Mouse (Mus musculus): Measurements from ENCODE around the gene Slc4a11.
"Not testable (repeated sequence)": the region's sequence is repeated elsewhere in the genome, so short reads cannot be mapped to it uniquely, and the experiment has no call there.

GRCm38 (mm10) chr2:130649028-130649427 is 48.3 kb downstream of the Slc4a11 start:
- TF ChIP-seq CTCF (IDR thresholded peaks at IDR 0.05; ENCODE audit: low read depth), result peak; percentile 22; the same call in 1 of the 2 replicates
- not testable (repeated sequence) for TF ChIP-seq EP300 (IDR thresholded peaks at IDR 0.05; ENCODE audit: low read depth)

All from liver, embryonic 14.5 days (tissue).